Mouse (Mus musculus): Measurements from ENCODE around the gene Adnp.

DNA sequence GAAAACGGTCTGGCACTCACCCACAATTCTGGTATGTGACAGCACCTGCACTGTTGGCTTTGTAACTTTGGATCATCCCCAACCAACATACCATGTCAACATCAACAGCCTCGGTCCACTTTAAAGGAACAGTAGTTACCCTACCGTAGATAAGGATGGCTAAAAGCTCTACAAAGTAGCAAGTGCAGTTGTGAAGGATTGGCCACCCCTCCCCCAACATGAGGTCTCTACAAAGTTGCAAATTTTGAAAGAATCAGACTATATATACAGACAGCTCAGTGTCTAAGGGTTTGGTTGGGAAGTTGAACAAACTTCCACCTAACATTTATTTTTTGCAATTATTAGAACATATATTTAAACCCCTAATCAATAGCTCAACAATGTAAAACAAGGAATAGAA lies 971 bp upstream of the Adnp start:
- TF ChIP-seq CTCF (IDR thresholded peaks at IDR 0.05; ENCODE audit: extremely low read depth, insufficient read length, insufficient replicate concordance, low read depth, low read length) (no peak), POLR2A (IDR thresholded peaks at IDR 0.05; ENCODE audit: low read depth, low read length) (no peak)
